Mouse (Mus musculus) naive thymus-derived CD4-positive, alpha-beta T cell, adult 2 months (primary cell): ENCODE measurements around the gene Gm20905.
"Not testable (repeated sequence)": the region's sequence is repeated elsewhere in the genome, so short reads cannot be mapped to it uniquely, and the experiment has no call there.

Source experiments
- DNase-seq: peaks from one replicate; pipeline ENCODE4 v3.0.0-alpha.2; 2011; ENCODE audit warnings: low read depth

The Gm20905 gene

GRCm38 (mm10) chrY:37259503-37259902 lies at the start of gene Gm20905:
Gene Gm20905, minus strand, starts transcription at chrY:37259603.
- not testable (repeated sequence) for DNase-seq
